Mouse (Mus musculus) forebrain, embryonic 15.5 days (tissue): Measurements from ENCODE around the gene Mtr. TPM values are rescaled to one million over a fixed set of nuclear protein-coding genes. Genes with fewer than 3 reads are reported as not detected.
"Not testable (repeated sequence)": the region's sequence is repeated elsewhere in the genome, so short reads cannot be mapped to it uniquely, and the experiment has no call there.

ENCODE experiments used
- ATAC-seq: fragments of 200-750 bp; cut with Nextera tagmentation; replicated peaks from 2 replicates; pipeline ENCODE4 v1.8.0; 2017; ENCODE audit warnings: mild to moderate bottlenecking, moderate TSS enrichment, moderate library complexity
- H3K27ac ChIP-seq: fragments of 300-500 bp; sonication (generic); replicated peaks from 2 replicates; pipeline ENCODE4 v1.5.1; 2015; ENCODE audit warnings: mild to moderate bottlenecking, inconsistent platforms
- H3K27me3 ChIP-seq: fragments of 300-500 bp; sonication (generic); 2 replicates; pipeline ENCODE4 v1.6.1; 2015; ENCODE audit warnings: inconsistent platforms
- H3K36me3 ChIP-seq: fragments of 300-500 bp; sonication (generic); 2 replicates; pipeline ENCODE4 v1.6.1; 2015; ENCODE audit warnings: mild to moderate bottlenecking, inconsistent platforms
- H3K4me1 ChIP-seq: fragments of 300-500 bp; sonication (generic); 2 replicates; pipeline ENCODE4 v1.6.1; 2015; ENCODE audit warnings: inconsistent platforms
- H3K4me2 ChIP-seq: fragments of 300-500 bp; sonication (generic); replicated peaks from 2 replicates; pipeline ENCODE4 v1.6.1; 2015; ENCODE audit warnings: mild to moderate bottlenecking, inconsistent platforms
- H3K4me3 ChIP-seq: fragments of 300-500 bp; sonication (generic); 2 replicates; pipeline ENCODE4 v1.5.1; 2015; ENCODE audit warnings: mild to moderate bottlenecking, inconsistent platforms
- H3K9ac ChIP-seq: fragments of 300-500 bp; sonication (generic); replicated peaks from 2 replicates; pipeline ENCODE4 v1.6.1; 2015; ENCODE audit warnings: mild to moderate bottlenecking, inconsistent platforms
- H3K9me3 ChIP-seq: fragments of 300-500 bp; sonication (generic); 2 replicates; pipeline ENCODE4 v1.6.1; 2016; ENCODE audit warnings: inconsistent platforms
- WGBS: fragments of 180-500 bp; shearing (Covaris S2); methylation state at CpG from one replicate; pipeline ENCODE4 v1.1.7; 2015; ENCODE audit warnings: mixed read lengths; 5-methylcytosine and 5-hydroxymethylcytosine counted together
- polyA plus RNA-seq: library from polyadenylated mRNA; unstranded; fragments of >200 nt; fragmentation: Nextera tagmentation; extraction: Ambion mirVana; gene quantifications from 2 replicates; pipeline ENCODE4 v1.2.1, GENCODE M21; 2015

The Mtr gene
- polyA plus RNA-seq, 1 experiment from 2014 or later = 5.7 TPM

GRCm38 (mm10) chr13:12146402-12146801, 111.5 kb downstream of the Mtr start:
- no peaks in the 10 kb centered on the region for H3K9me3 ChIP-seq
- no peaks in the 10 kb centered on the region for H3K27me3 ChIP-seq
- no peaks in the 10 kb centered on the region for H3K36me3 ChIP-seq
- no peak overlapping the region for H3K27ac ChIP-seq
- no peak overlapping the region for H3K9ac ChIP-seq
- H3K4me2 ChIP-seq = no peak overlapping the region
- H3K4me3 ChIP-seq = no peak overlapping the region
- WGBS = 90% methylated on average over 2 of the region's 2 CpGs
- no peaks in the 10 kb centered on the region for H3K4me1 ChIP-seq
- ATAC-seq = no peak

DNA sequence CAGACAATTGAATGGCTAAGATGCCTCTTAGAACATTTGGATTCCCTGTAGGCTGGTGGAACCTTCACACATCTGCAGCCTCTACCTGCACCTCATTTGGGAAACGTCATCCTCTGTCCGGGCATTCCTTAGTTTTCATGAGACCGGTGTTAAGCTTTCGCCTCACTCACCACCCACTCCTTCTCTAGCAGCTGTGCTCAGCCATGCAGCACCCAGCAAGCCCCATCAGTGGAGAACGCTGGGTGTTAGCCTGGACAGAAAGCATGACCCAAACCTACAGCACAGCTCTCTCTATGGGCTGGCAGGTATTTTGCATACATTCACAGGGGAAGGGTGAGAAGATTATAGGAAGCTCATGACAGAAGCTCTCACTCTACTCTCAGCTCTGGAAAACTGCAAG, 114.6 kb downstream of the Mtr start:
- H3K27ac ChIP-seq = no peak overlapping the region
- H3K9me3 ChIP-seq = no peaks in the 10 kb centered on the region
- no peaks in the 10 kb centered on the region for H3K27me3 ChIP-seq
- H3K4me1 ChIP-seq = no peaks in the 10 kb centered on the region
- no peak for ATAC-seq
- no peak overlapping the region for H3K9ac ChIP-seq
- H3K36me3 ChIP-seq = no peaks in the 10 kb centered on the region
- H3K4me3 ChIP-seq = no peak overlapping the region
- H3K4me2 ChIP-seq = no peak overlapping the region
- 95% methylated on average over 5 of the region's 5 CpGs for WGBS

- WGBS = 88% methylated on average over 10 of the region's 10 CpGs
- not testable (repeated sequence) for H3K4me1 ChIP-seq, H3K27ac ChIP-seq, H3K4me2 ChIP-seq, H3K9ac ChIP-seq, ATAC-seq, H3K9me3 ChIP-seq, H3K4me3 ChIP-seq, H3K36me3 ChIP-seq, H3K27me3 ChIP-seq
These were observed 121.5 kb downstream of the Mtr start for GRCm38 (mm10) chr13:12136461-12136860.

DNA sequence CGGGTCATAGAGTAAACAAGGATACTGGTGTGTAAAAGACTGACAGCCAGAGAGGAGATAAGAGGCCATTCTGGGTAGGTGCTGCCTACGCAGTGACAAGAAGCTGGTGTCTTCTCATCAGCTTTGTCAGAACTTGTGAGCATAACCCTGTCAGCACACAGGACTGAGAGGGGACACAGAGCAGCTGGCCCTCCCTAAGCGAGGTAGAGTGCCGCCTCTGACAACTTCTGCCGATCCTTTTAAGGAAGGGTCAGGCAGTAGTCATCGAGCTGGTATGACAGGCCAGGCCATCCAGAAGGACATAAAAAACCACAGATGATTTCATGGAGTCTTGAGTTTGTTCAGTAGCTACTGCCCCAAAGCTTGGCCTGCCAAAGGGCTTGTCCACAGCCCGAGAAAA, 124.4 kb downstream of the Mtr start:
- Histone ChIP-seq H3K27ac (no peak overlapping the region), H3K9ac (no peak overlapping the region), H3K4me3 (no peak overlapping the region), H3K27me3 (no peaks in the 10 kb centered on the region), H3K4me2 (no peak overlapping the region), H3K9me3 (no peaks in the 10 kb centered on the region), H3K36me3 (no peaks in the 10 kb centered on the region), H3K4me1 (no peaks in the 10 kb centered on the region)
- WGBS = 86% methylated on average over 7 of the region's 7 CpGs
- no peak for ATAC-seq

Other genes starting within 250 kb of the Mtr start
- 1.1 and 1.5 TPM in 2 replicates for gene Ryr2, start 151.2 kb downstream of the Mtr start, polyA plus RNA-seq
- 2.4 and 2.6 TPM in 2 replicates for gene Actn2, start 82.6 kb upstream of the Mtr start, polyA plus RNA-seq
- gene Heatr1, start 136.9 kb upstream of the Mtr start, polyA plus RNA-seq = 13.7 and 15.6 TPM in 2 replicates
- gene Lgals8, start 206.8 kb upstream of the Mtr start, polyA plus RNA-seq = 13.5 and 14.1 TPM in 2 replicates